Mouse (Mus musculus) urinary bladder, postnatal 10 days (tissue): ENCODE measurements around the gene Grk1.

Source experiments
- DNase-seq: peaks from one replicate; pipeline ENCODE4 v3.0.0; 2022; ENCODE audit warnings: low spot score

Gene Grk1

GRCm38 (mm10) chr8:13430412-13430811 is 25.5 kb downstream of the Grk1 start:
- DNase-seq, result no peak

GRCm38 (mm10) chr8:13430866-13431265 is 26.0 kb downstream of the Grk1 start:
- DNase-seq, result no peak

GRCm38 (mm10) chr8:13433130-13433529 is 28.2 kb downstream of the Grk1 start:
- no peak for DNase-seq

- DNase-seq, result no peak
Measured at GRCm38 (mm10) chr8:13434889-13435288, 30.0 kb downstream of the Grk1 start, which contains the start of gene Tmem255b. Gene Tmem255b, plus strand, starts transcription at chr8:13435189.

- no peak for DNase-seq
Measured at GRCm38 (mm10) chr8:13436052-13436451, 31.2 kb downstream of the Grk1 start.

GRCm38 (mm10) chr8:13437531-13437930 is 32.6 kb downstream of the Grk1 start:
- no peak for DNase-seq

GRCm38 (mm10) chr8:13442152-13442551 is 37.3 kb downstream of the Grk1 start:
- no peak for DNase-seq

- no peak for DNase-seq
Measured at GRCm38 (mm10) chr8:13446456-13446855, 41.6 kb downstream of the Grk1 start.

- no peak for DNase-seq
Measured at GRCm38 (mm10) chr8:13448145-13448544, 43.3 kb downstream of the Grk1 start.

GRCm38 (mm10) chr8:13451747-13452277 is 46.9 kb downstream of the Grk1 start:
- DNase-seq, result no peak

- no peak for DNase-seq
Measured at GRCm38 (mm10) chr8:13454341-13455113, 49.6 kb downstream of the Grk1 start.

- DNase-seq, result no peak
Measured at GRCm38 (mm10) chr8:13455295-13455694, 50.4 kb downstream of the Grk1 start.

GRCm38 (mm10) chr8:13459431-13459830 is 54.5 kb downstream of the Grk1 start:
- DNase-seq, result no peak

GRCm38 (mm10) chr8:13461085-13461765 is 56.3 kb downstream of the Grk1 start:
- no peak for DNase-seq

- no peak for DNase-seq
Measured at GRCm38 (mm10) chr8:13461843-13462242, 57.0 kb downstream of the Grk1 start.

- no peak for DNase-seq
Measured at GRCm38 (mm10) chr8:13462392-13462791, 57.5 kb downstream of the Grk1 start.

- no peak for DNase-seq
Measured at GRCm38 (mm10) chr8:13465324-13465723, 60.4 kb downstream of the Grk1 start.

GRCm38 (mm10) chr8:13466989-13467388 is 62.1 kb downstream of the Grk1 start:
- no peak for DNase-seq

- DNase-seq, result no peak
Measured at GRCm38 (mm10) chr8:13468737-13469136, 63.9 kb downstream of the Grk1 start.

- DNase-seq, result no peak
Measured at GRCm38 (mm10) chr8:13471484-13471883, 66.6 kb downstream of the Grk1 start.
